Mouse (Mus musculus) kidney, postnatal 4 days (tissue): ENCODE data around the gene Abcf2.

Source experiments
- DNase-seq, 2 experiments: peaks; one replicate each; pipeline ENCODE4 v3.0.0; 2021; ENCODE audit warnings: mixed read lengths in 2 of 2

Gene Abcf2

GRCm38 (mm10) chr5:24577183-24577929, at the start of gene Abcf2:
Abcf2 (minus strand) TSS chr5:24577467.
- DNase-seq = peak; percentile 100

GRCm38 (mm10) chr5:24624822-24625120, 47.5 kb upstream of the Abcf2 start:
- no peak for DNase-seq

- peak; percentile 67 to 74 for DNase-seq
Measured at GRCm38 (mm10) chr5:24623986-24624821, 46.9 kb upstream of the Abcf2 start, which contains the start of gene Smarcd3. Smarcd3 (minus strand) TSS chr5:24624411.

GRCm38 (mm10) chr5:24623041-24623985, 46.0 kb upstream of the Abcf2 start:
- DNase-seq = no peak

GRCm38 (mm10) chr5:24622386-24623040, 45.2 kb upstream of the Abcf2 start:
- no peak for DNase-seq

- no peak for DNase-seq
Measured at GRCm38 (mm10) chr5:24620626-24621025, 43.4 kb upstream of the Abcf2 start.

GRCm38 (mm10) chr5:24620116-24620515, 42.8 kb upstream of the Abcf2 start:
- DNase-seq = no peak

GRCm38 (mm10) chr5:24618921-24619320, 41.7 kb upstream of the Abcf2 start:
- DNase-seq = no peak

GRCm38 (mm10) chr5:24615097-24615496, 37.8 kb upstream of the Abcf2 start:
- no peak for DNase-seq

GRCm38 (mm10) chr5:24612302-24612649, 35.0 kb upstream of the Abcf2 start:
- DNase-seq = no peak

GRCm38 (mm10) chr5:24611366-24612301, 34.4 kb upstream of the Abcf2 start:
- DNase-seq = peak in 1 of 2 experiments; percentile 34

GRCm38 (mm10) chr5:24609388-24609787, 32.1 kb upstream of the Abcf2 start:
- no peak for DNase-seq

GRCm38 (mm10) chr5:24605980-24606665, 28.9 kb upstream of the Abcf2 start:
- no peak for DNase-seq

GRCm38 (mm10) chr5:24605321-24605979, 28.2 kb upstream of the Abcf2 start:
- no peak for DNase-seq

GRCm38 (mm10) chr5:24604656-24605100, 27.4 kb upstream of the Abcf2 start:
- peak; percentile 93 to 95 for DNase-seq

GRCm38 (mm10) chr5:24604080-24604655, 26.9 kb upstream of the Abcf2 start:
- no peak for DNase-seq

GRCm38 (mm10) chr5:24603431-24604010, 26.3 kb upstream of the Abcf2 start:
- DNase-seq = no peak

GRCm38 (mm10) chr5:24602751-24603343, 25.6 kb upstream of the Abcf2 start:
- peak; percentile 92 to 93 for DNase-seq
